Mouse (Mus musculus): ENCODE data around the gene Gm10639. TPM values are rescaled to one million over a fixed set of nuclear protein-coding genes. Genes with fewer than 3 reads are reported as not detected.

Gene Gm10639
- not detected in 4 replicates for total RNA-seq (2023)

DNA sequence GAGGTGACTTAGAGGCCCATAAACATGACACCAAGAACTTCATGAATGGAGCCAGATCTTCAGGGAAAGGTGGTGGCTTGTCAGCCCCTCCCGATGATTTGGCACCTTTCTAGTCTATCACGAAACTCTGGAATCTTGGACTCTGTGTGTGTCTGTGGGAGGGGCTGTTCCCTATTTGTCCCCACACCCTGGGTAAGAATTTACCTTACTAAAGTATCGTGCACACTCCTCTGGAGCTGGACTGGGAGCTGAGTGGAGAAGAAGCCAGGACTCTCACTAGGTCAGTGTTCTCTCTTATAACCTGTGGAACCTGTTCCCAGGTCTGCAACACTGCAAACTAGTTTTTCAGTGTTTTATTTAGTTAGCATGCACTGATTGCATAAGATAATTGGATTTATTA lies at the start of gene Gm10639:
Gene Gm10639 (plus strand): TSS at position 201 of the 400 bp plus-strand sequence.

GRCm38 (mm10) chr9:78256914-78257313 lies 32.8 kb upstream of the Gm10639 start, which contains the start of gene Gm3776:
TSS of gene Gm3776 (plus strand) at chr9:78257129.

GRCm38 (mm10) chr9:78314696-78315095 lies 25.0 kb downstream of the Gm10639 start, which contains the start of gene Omt2a:
TSS of gene Omt2a (minus strand) at chr9:78314796.

GRCm38 (mm10) chr9:78327289-78327688 lies 37.6 kb downstream of the Gm10639 start, which contains the start of gene Omt2b:
TSS of gene Omt2b (plus strand) at chr9:78327589.

Other genes with a start within 250 kb of the Gm10639 start
- not detected in 4 replicates for gene Gcm1, start 238.0 kb upstream of the Gm10639 start, total RNA-seq (2023)
- 36.0 to 52.2 TPM (median 44.5 TPM) in 4 replicates for gene Fbxo9, start 180.9 kb upstream of the Gm10639 start, total RNA-seq (2023)
- 4.5 to 7.9 TPM (median 4.8 TPM) in 4 replicates for gene Ick, start 180.7 kb upstream of the Gm10639 start, total RNA-seq (2023)
- gene Gsta4, start 107.1 kb upstream of the Gm10639 start, total RNA-seq (2023): not detected in 4 replicates
- gene Gsta1, start 59.3 kb upstream of the Gm10639 start, total RNA-seq (2023): not detected in 4 replicates
- not detected in 4 replicates for gene Gm3776, start 32.8 kb upstream of the Gm10639 start, total RNA-seq (2023)
- not detected in 4 replicates for gene Omt2a, start 24.9 kb downstream of the Gm10639 start, total RNA-seq (2023)
- not detected in 4 replicates for gene Omt2b, start 37.7 kb downstream of the Gm10639 start, total RNA-seq (2023)
- gene Gsta2, start 65.9 kb downstream of the Gm10639 start, total RNA-seq (2023): not detected in 4 replicates
- not detected in 4 replicates for gene Dppa5a, start 78.3 kb downstream of the Gm10639 start, total RNA-seq (2023)
- gene Ooep, start 88.8 kb downstream of the Gm10639 start, total RNA-seq (2023): not detected in 4 replicates
- not detected in 4 replicates for gene Ddx43, start 105.9 kb downstream of the Gm10639 start, total RNA-seq (2023)
- gene Cgas, start 153.3 kb downstream of the Gm10639 start, total RNA-seq (2023): 1.3 to 1.5 TPM (median 1.4 TPM) in 4 replicates
- gene Mto1, start 158.3 kb downstream of the Gm10639 start, total RNA-seq (2023): 21.1 to 26.9 TPM (median 23.4 TPM) in 4 replicates
- 0.66 TPM in 1 of 4 replicates, not detected in the others for gene Gm17324, start 158.9 kb downstream of the Gm10639 start, total RNA-seq (2023)
- gene Eef1a1, start 199.2 kb downstream of the Gm10639 start, total RNA-seq (2023): 8,003 to 8,826 TPM (median 8,752 TPM) in 4 replicates